Mouse (Mus musculus) brain, embryonic 14.5 days (tissue): ENCODE measurements at regions not wholly inside any gene's neighbourhood (a gene's known extent, or its start where the extent isn't known, plus 50 kb on each side); places are given as distances from the start of the nearest gene placed in this dataset.

Experiments used
- CTCF ChIP-seq: fragments of 200-500 bp; IDR thresholded peaks from 2 replicates; pipeline ENCODE4 v1.5.1; 2012; ENCODE audit warnings: inconsistent platforms, mild to moderate bottlenecking, moderate library complexity, borderline replicate concordance; ENCODE audit not compliant: insufficient read depth, insufficient read length; ENCODE audit errors: extremely low read depth
- POLR2A ChIP-seq: fragments of 200-500 bp; IDR thresholded peaks from 2 replicates; pipeline ENCODE4 v1.6.1; 2012; ENCODE audit warnings: mild to moderate bottlenecking, inconsistent platforms, borderline replicate concordance; ENCODE audit not compliant: poor library complexity, insufficient read depth, insufficient read length, severe bottlenecking; ENCODE audit errors: extremely low read depth

- TF ChIP-seq CTCF (no peak), POLR2A (no peak)
Measured at GRCm38 (mm10) chr3:39898961-39899360, 632.1 kb upstream of the Intu start.
